Mouse (Mus musculus): Measurements from ENCODE around the gene Man1a.

- no peak for TF ChIP-seq CTCF (IDR thresholded peaks at IDR 0.05; ENCODE audit: low read depth)
- TF ChIP-seq EP300 (IDR thresholded peaks at IDR 0.05; ENCODE audit: low read depth), result no peak
Measured at GRCm38 (mm10) chr10:54039754-54040153, 36.7 kb downstream of the Man1a start.
